Mouse (Mus musculus) stomach, postnatal 0 days (tissue): ENCODE measurements at regions not wholly inside any gene's neighbourhood (a gene's known extent, or its start where the extent isn't known, plus 50 kb on each side); places are given as distances from the start of the nearest gene placed in this dataset.
"Not testable (repeated sequence)": the region's sequence is repeated elsewhere in the genome, so short reads cannot be mapped to it uniquely, and the experiment has no call there.

Experiments
- ATAC-seq: fragments of 200-750 bp; cut with Nextera tagmentation; 2 replicates; pipeline ENCODE4 v1.8.0; 2017; ENCODE audit not compliant: low FRiP score, low TSS enrichment
- DNase-seq: peaks from one replicate; pipeline ENCODE4 v3.0.0-alpha.2; 2016; ENCODE audit warnings: low spot score
- H3K27ac ChIP-seq: fragments of 300-500 bp; sonication (generic); replicated peaks from 2 replicates; pipeline ENCODE4 v1.5.1; 2014; ENCODE audit warnings: mild to moderate bottlenecking, control low read depth
- H3K27me3 ChIP-seq: fragments of 300-500 bp; sonication (generic); 2 replicates; pipeline ENCODE4 v1.6.1; 2014; ENCODE audit warnings: low read length; ENCODE audit not compliant: control insufficient read depth, insufficient read depth
- H3K36me3 ChIP-seq: fragments of 300-500 bp; sonication (generic); 2 replicates; pipeline ENCODE4 v1.6.1; 2014; ENCODE audit warnings: low read length, mixed read lengths; ENCODE audit not compliant: control insufficient read depth, insufficient read depth
- H3K4me1 ChIP-seq: fragments of 300-500 bp; sonication (generic); replicated peaks from 2 replicates; pipeline ENCODE4 v1.6.1; 2014; ENCODE audit warnings: antibody characterized with exemption; ENCODE audit not compliant: control insufficient read depth, insufficient read depth
- H3K4me2 ChIP-seq: fragments of 300-500 bp; sonication (generic); replicated peaks from 2 replicates; pipeline ENCODE4 v1.6.1; 2014; ENCODE audit warnings: low read depth, mild to moderate bottlenecking, control low read depth, moderate library complexity
- H3K4me3 ChIP-seq: fragments of 300-500 bp; sonication (generic); 2 replicates; pipeline ENCODE4 v1.5.1; 2014; ENCODE audit warnings: low read depth, low read length, control low read depth
- H3K9ac ChIP-seq: fragments of 300-500 bp; sonication (generic); 2 replicates; pipeline ENCODE4 v1.6.1; 2014; ENCODE audit warnings: mild to moderate bottlenecking, low read length, control low read depth, mixed read lengths
- H3K9me3 ChIP-seq: fragments of 300-500 bp; sonication (generic); 2 replicates; pipeline ENCODE4 v1.6.1; 2016; ENCODE audit warnings: low read length; ENCODE audit not compliant: control insufficient read depth
- CTCF ChIP-seq: IDR thresholded peaks from 2 replicates; pipeline ENCODE4 v1.5.1; 2016; ENCODE audit warnings: antibody characterized with exemption, low read depth, mild to moderate bottlenecking, moderate library complexity
- EP300 ChIP-seq: optimal IDR thresholded peaks from 2 replicates; pipeline ENCODE3; 2016; ENCODE audit warnings: antibody characterized with exemption
- WGBS: fragments of 180-500 bp; shearing (Covaris S2); extraction: QIAGEN DNeasy Blood & Tissue Kit; methylation state at CpG from one replicate; pipeline ENCODE4 v1.1.7; 2014; 5-methylcytosine and 5-hydroxymethylcytosine counted together

- no peak overlapping the region for H3K4me2 ChIP-seq
- H3K4me3 ChIP-seq, result no peak overlapping the region
- DNase-seq (no peak), ATAC-seq (no peak)
- no peak for TF ChIP-seq EP300
- TF ChIP-seq CTCF, result no peak
- H3K9ac ChIP-seq, result no peak overlapping the region
- 91% methylated on average over 7 of the region's 7 CpGs for WGBS
- no peaks in the 10 kb centered on the region for H3K27me3 ChIP-seq
- no peaks in the 10 kb centered on the region for H3K36me3 ChIP-seq
- no peaks in the 10 kb centered on the region for H3K4me1 ChIP-seq
- no peak overlapping the region for H3K27ac ChIP-seq
- H3K9me3 ChIP-seq, result no peaks in the 10 kb centered on the region
Measured at GRCm38 (mm10) chr13:26114136-26114535, 655.8 kb downstream of the Hdgfl1 start.

DNA sequence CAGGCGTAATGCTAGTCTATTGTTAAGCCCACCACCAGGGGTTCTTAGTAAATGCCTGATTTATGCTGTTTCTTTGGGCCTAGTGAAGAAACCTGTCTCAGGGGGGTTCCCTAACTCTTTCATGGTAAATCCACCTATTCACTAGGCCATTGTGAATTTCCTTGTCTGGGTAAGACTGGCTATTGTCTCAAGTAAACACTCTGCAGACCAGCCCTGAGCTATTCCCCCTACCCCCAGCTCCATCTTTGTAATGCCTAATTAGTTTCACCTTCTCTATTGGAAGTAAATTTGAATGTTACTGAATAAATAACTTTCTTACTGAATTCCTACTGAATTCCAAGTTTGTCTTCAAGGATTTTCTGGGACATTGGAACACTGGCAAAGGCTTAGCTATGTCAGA is 656.2 kb downstream of the Hdgfl1 start:
- not testable (repeated sequence) for ATAC-seq

GRCm38 (mm10) chr13:26112579-26112978 is 657.4 kb downstream of the Hdgfl1 start:
- no peak overlapping the region for H3K4me2 ChIP-seq
- H3K27me3 ChIP-seq, result no peaks in the 10 kb centered on the region
- DNase-seq, result no peak
- TF ChIP-seq EP300, result no peak
- no peak for TF ChIP-seq CTCF
- H3K4me3 ChIP-seq, result no peak overlapping the region
- no peaks in the 10 kb centered on the region for H3K9me3 ChIP-seq
- ATAC-seq, result no peak
- H3K27ac ChIP-seq, result no peak overlapping the region
- no peaks in the 10 kb centered on the region for H3K4me1 ChIP-seq
- H3K9ac ChIP-seq, result no peak overlapping the region
- no peaks in the 10 kb centered on the region for H3K36me3 ChIP-seq

More for the DNA sequence above, 656.2 kb downstream of the Hdgfl1 start:
- not testable (repeated sequence) for H3K9me3 ChIP-seq, DNase-seq, H3K4me2 ChIP-seq, H3K27ac ChIP-seq, H3K27me3 ChIP-seq, H3K36me3 ChIP-seq, H3K4me3 ChIP-seq, H3K9ac ChIP-seq, H3K4me1 ChIP-seq
- 71% methylated on average over 1 of the region's 1 CpGs for WGBS

- Histone ChIP-seq H3K27ac (no peak overlapping the region), H3K4me3 (no peak overlapping the region), H3K36me3 (no peaks in the 10 kb centered on the region), H3K4me1 (no peaks in the 10 kb centered on the region), H3K9me3 (no peaks in the 10 kb centered on the region), H3K27me3 (no peaks in the 10 kb centered on the region), H3K9ac (no peak overlapping the region), H3K4me2 (no peak overlapping the region)
- ATAC-seq, result no peak
- no peak for TF ChIP-seq EP300
- no peak for TF ChIP-seq CTCF
- WGBS, result 94% methylated on average over 2 of the region's 2 CpGs
- DNase-seq, result no peak
Measured at GRCm38 (mm10) chr13:26109013-26109412, 661.0 kb downstream of the Hdgfl1 start.

GRCm38 (mm10) chr13:26088727-26089126 is 681.2 kb downstream of the Hdgfl1 start:
- Histone ChIP-seq H3K4me3 (no peak overlapping the region), H3K4me1 (no peaks in the 10 kb centered on the region), H3K9ac (no peak overlapping the region), H3K36me3 (no peaks in the 10 kb centered on the region), H3K9me3 (no peaks in the 10 kb centered on the region), H3K4me2 (no peak overlapping the region), H3K27ac (no peak overlapping the region), H3K27me3 (no peaks in the 10 kb centered on the region)
- ATAC-seq (no peak), DNase-seq (no peak)
- WGBS, result 67% methylated on average over 3 of the region's 3 CpGs
- TF ChIP-seq EP300, result no peak
- no peak for TF ChIP-seq CTCF

DNA sequence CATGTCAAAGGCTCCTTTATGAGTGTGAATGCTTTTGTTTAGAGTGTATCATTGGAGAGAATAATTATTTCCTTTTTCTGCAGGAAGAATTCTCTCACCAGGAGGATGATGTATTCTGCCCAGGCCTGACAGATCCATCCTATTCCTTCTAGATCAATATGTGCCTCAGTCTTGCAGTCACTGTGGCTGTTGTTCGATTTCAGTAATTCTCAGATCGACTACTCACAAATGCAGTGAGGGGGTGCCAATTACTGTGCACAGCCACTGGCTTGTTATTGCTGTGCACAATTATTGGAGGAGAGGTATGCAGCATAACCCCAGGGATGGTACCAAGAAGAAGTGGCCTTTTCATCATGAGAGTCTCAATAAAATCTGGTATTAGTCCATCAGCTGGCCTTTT is 689.2 kb downstream of the Hdgfl1 start:
- no peaks in the 10 kb centered on the region for H3K36me3 ChIP-seq
- 87% methylated on average over 2 of the region's 2 CpGs for WGBS
- no peaks in the 10 kb centered on the region for H3K4me1 ChIP-seq
- ATAC-seq (no peak), DNase-seq (no peak)
- H3K9me3 ChIP-seq, result no peaks in the 10 kb centered on the region
- TF ChIP-seq CTCF (no peak), EP300 (no peak)
- H3K27ac ChIP-seq, result no peak overlapping the region
- H3K4me2 ChIP-seq, result no peak overlapping the region
- no peak overlapping the region for H3K9ac ChIP-seq
- H3K4me3 ChIP-seq, result no peak overlapping the region
- no peaks in the 10 kb centered on the region for H3K27me3 ChIP-seq

- ATAC-seq, result no peak
- DNase-seq, result no peak
- Histone ChIP-seq H3K9ac (no peak overlapping the region), H3K4me3 (no peak overlapping the region), H3K4me1 (no peaks in the 10 kb centered on the region), H3K9me3 (no peaks in the 10 kb centered on the region), H3K27me3 (no peaks in the 10 kb centered on the region), H3K36me3 (no peaks in the 10 kb centered on the region), H3K27ac (no peak overlapping the region), H3K4me2 (no peak overlapping the region)
- WGBS, result 44% methylated on average over 4 of the region's 4 CpGs
- TF ChIP-seq CTCF (no peak), EP300 (no peak)
Measured at GRCm38 (mm10) chr13:26080302-26080701, 689.7 kb downstream of the Hdgfl1 start.
